Mouse (Mus musculus): ENCODE data around the gene Stac3.

GRCm38 (mm10) chr10:127549892-127550291 is 48.4 kb downstream of the Stac3 start:
- TF ChIP-seq CTCF (conservative IDR thresholded peaks at IDR 0.05; ENCODE audit: insufficient read depth, insufficient read length, low read depth, low read length) (no peak), POLR2A (IDR thresholded peaks at IDR 0.05; ENCODE audit: low read depth, low read length) (no peak)
